Mouse (Mus musculus): ENCODE data around the gene Thegl. TPM values are rescaled to one million over a fixed set of nuclear protein-coding genes. Genes with fewer than 3 reads are reported as not detected.
"Not testable (repeated sequence)": the region's sequence is repeated elsewhere in the genome, so short reads cannot be mapped to it uniquely, and the experiment has no call there.

Gene Thegl
- polyA plus RNA-seq (2015; fragmentation: Nextera tagmentation; extraction: Ambion mirVana): 0.08 TPM in 1 of 2 replicates, not detected in the other

DNA sequence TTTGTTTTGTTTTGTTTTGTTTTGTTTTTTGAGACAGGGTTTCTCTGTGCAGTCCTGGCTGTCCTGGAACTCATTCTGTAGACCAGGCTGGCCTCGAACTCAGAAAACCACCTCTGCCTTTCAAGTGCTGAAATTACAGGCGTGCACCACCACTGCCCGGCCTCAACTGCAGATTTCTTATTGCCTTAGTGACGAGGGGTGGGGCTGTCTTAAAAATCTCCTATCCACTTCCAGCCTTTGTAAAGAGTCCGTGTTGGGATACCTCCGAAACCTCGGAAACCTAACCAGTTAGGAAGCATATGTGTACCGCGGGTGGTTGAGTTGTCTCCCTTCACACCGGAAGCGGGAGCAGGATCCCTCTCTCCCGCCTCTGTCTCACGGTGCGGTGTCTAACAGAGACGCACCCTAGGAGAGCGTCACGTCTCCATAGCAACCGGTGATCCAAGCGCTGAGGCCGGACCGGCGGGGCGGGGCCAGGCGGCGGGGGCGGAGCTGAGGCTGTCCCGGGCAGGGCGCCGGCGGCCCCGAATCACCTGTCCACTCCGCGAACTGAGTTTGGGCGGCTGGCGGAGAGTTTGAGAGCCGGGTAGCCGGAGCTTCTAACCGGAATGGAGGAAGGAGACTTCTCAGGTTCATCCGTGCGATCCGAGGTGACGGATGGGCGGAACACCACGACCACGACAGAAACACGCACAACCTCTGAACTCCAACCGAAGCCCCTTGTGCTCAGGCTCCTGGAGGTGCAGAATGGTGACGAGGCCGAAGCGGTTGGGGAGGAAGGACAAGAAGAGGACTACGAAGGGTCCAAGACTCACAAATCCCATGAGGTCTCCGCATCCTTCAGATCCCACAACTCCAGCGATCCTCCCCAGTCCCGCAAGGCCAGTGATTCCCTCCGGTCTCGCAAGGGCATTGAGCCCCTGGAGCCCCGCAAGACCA is at the start of gene Thegl:
Thegl (plus strand) TSS at position 480 of the 939 bp plus-strand sequence.
- whole genome bisulfite sequencing: 11% methylated on average over 57 of the region's 57 CpGs
- H3K4me2 ChIP-seq (ENCODE audit: low read depth, low read length): peak within 1 kb of the TSS; percentile 83
- H3K9me3 ChIP-seq (replicated peaks; ENCODE audit: control insufficient read depth, low read length): no peaks in the 10 kb centered on the region
- ATAC-seq (ENCODE audit: insufficient read depth, low FRiP score): peak; percentile 98
- H3K9ac ChIP-seq (ENCODE audit: low read length): peak within 1 kb of the TSS; percentile 46
- no peaks in the 10 kb centered on the region for H3K36me3 ChIP-seq (ENCODE audit: control insufficient read depth, insufficient read depth, low read length)
- H3K4me3 ChIP-seq (replicated peaks; ENCODE audit: low read length): peak within 1 kb of the TSS; percentile 49
- H3K27ac ChIP-seq (ENCODE audit: low read length): no peak within 1 kb of the TSS
- no peaks in the 10 kb centered on the region for H3K4me1 ChIP-seq (ENCODE audit: control insufficient read depth, insufficient read depth, low read length)
- H3K27me3 ChIP-seq (ENCODE audit: control insufficient read depth, insufficient read depth, low read length): no peaks in the 10 kb centered on the region

DNA sequence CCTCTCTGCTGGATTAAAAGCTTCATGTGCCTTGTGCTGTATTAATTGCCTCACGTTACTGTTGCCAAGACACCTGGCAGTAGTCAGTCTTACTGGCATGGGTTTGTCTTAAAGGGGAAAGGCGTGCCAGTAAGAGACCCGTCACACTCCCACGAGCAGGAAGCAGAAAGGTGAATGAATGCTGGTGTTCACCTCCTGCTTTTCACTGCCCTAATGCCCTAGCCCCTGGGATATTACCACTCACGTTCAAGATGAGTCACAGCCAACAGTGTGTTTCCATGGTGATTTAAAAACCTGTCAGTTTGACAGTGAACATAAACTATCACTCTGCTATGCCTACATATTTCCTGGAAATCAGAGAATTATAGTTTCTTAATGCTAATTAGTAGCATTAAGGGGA is 46.6 kb upstream of the Thegl start:
- no peak for ATAC-seq (ENCODE audit: insufficient read depth, low FRiP score)
- Histone ChIP-seq H3K36me3 (ENCODE audit: control insufficient read depth, insufficient read depth, low read length) (peaks cover 12% of the 10 kb centered on the region; the same call in 1 of the 2 replicates), H3K27ac (ENCODE audit: low read length) (no peak overlapping the region), H3K4me2 (ENCODE audit: low read depth, low read length) (no peak overlapping the region), H3K27me3 (ENCODE audit: control insufficient read depth, insufficient read depth, low read length) (no peaks in the 10 kb centered on the region), H3K4me3 (replicated peaks; ENCODE audit: low read length) (no peak overlapping the region), H3K9ac (ENCODE audit: low read length) (no peak overlapping the region), H3K4me1 (ENCODE audit: control insufficient read depth, insufficient read depth, low read length) (peaks cover 8% of the 10 kb centered on the region), H3K9me3 (replicated peaks; ENCODE audit: control insufficient read depth, low read length) (no peaks in the 10 kb centered on the region)
- 66% methylated on average over 5 of the region's 5 CpGs for WGBS

DNA sequence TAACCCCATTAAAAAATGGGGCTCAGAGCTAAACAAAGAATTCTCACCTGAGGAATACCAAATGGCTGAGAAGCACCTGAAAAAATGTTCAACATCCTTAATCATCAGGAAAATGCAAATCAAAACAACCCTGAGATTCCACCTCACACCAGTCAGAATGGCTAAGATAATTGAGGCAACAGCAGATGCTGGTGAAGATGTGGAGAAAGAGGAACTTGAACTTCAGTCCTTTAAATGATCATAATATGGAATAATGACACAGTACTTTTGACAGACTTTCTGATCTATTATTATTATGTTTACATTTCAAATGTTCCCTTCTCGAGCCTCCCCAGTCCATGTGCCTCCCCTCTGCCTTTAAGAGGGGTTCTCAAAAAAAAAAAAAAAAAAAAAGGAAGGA is 44.7 kb upstream of the Thegl start:
- WGBS: 42% methylated on average over 1 of the region's 1 CpGs
- not testable (repeated sequence) for ATAC-seq (ENCODE audit: insufficient read depth, low FRiP score); H3K27ac ChIP-seq (ENCODE audit: low read length); H3K36me3 ChIP-seq (ENCODE audit: control insufficient read depth, insufficient read depth, low read length); H3K9ac ChIP-seq (ENCODE audit: low read length); H3K27me3 ChIP-seq (ENCODE audit: control insufficient read depth, insufficient read depth, low read length); H3K4me2 ChIP-seq (ENCODE audit: low read depth, low read length); H3K9me3 ChIP-seq (replicated peaks; ENCODE audit: control insufficient read depth, low read length); H3K4me1 ChIP-seq (ENCODE audit: control insufficient read depth, insufficient read depth, low read length); H3K4me3 ChIP-seq (replicated peaks; ENCODE audit: low read length)

DNA sequence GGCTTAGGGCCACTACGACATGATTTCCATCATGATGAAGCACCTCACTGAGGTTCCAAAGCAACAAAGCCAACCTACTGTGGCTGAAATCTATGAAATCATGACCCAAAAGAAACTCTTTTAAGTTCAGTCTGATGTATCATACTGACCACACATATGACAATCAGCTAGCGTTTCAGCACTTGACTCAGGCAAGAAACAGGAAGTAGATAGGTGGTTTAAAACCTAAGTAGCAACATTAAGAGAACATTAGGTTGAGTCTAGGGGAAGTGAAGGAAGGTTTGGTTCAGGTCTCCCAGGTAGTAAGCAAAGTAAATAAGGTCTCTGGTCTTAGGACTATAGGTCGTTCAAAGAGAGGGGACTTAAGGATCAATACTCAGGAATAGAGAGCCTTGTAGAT is 42.3 kb upstream of the Thegl start:
- Histone ChIP-seq H3K27me3 (ENCODE audit: control insufficient read depth, insufficient read depth, low read length) (no peaks in the 10 kb centered on the region), H3K36me3 (ENCODE audit: control insufficient read depth, insufficient read depth, low read length) (0 out of 2 replicates have a peak, but pooled peaks cover 3% of the 10 kb centered on the region), H3K4me3 (replicated peaks; ENCODE audit: low read length) (peak overlapping the region; percentile 81), H3K9ac (ENCODE audit: low read length) (peak overlapping the region; percentile 88; the same call in 1 of the 2 replicates), H3K9me3 (replicated peaks; ENCODE audit: control insufficient read depth, low read length) (no peaks in the 10 kb centered on the region), H3K27ac (ENCODE audit: low read length) (no peak overlapping the region), H3K4me2 (ENCODE audit: low read depth, low read length) (peak overlapping the region; percentile 95), H3K4me1 (ENCODE audit: control insufficient read depth, insufficient read depth, low read length) (peaks cover 8% of the 10 kb centered on the region)
- WGBS: 56% methylated on average over 3 of the region's 3 CpGs
- ATAC-seq (ENCODE audit: insufficient read depth, low FRiP score): no peak

DNA sequence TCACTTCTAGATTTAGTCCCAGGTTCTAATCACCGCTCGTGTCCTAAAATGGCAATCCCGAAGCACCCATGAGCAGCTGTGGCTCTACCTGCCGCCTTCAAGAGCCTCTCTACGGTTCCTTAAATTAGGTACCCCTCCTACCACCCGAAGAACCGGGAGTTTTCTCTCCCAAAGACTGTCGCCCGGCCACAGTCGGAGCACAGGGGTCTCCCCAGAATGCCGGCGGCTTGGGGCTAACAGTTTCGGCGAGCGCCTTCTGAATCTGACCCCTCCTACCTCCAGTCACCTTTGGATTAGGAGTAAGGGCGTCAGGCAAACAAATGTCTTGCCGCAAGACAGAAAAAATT is 41.6 kb upstream of the Thegl start:
- Histone ChIP-seq H3K27me3 (ENCODE audit: control insufficient read depth, insufficient read depth, low read length) (no peaks in the 10 kb centered on the region), H3K4me2 (ENCODE audit: low read depth, low read length) (peak overlapping the region; percentile 95), H3K27ac (ENCODE audit: low read length) (peak overlapping the region; percentile 37; the same call in 1 of the 2 replicates), H3K36me3 (ENCODE audit: control insufficient read depth, insufficient read depth, low read length) (peaks cover 4% of the 10 kb centered on the region; the same call in 1 of the 2 replicates), H3K4me1 (ENCODE audit: control insufficient read depth, insufficient read depth, low read length) (peaks cover 8% of the 10 kb centered on the region), H3K9me3 (replicated peaks; ENCODE audit: control insufficient read depth, low read length) (no peaks in the 10 kb centered on the region), H3K4me3 (replicated peaks; ENCODE audit: low read length) (peak overlapping the region; percentile 81), H3K9ac (ENCODE audit: low read length) (peak overlapping the region; percentile 88)
- ATAC-seq (ENCODE audit: insufficient read depth, low FRiP score): peak; percentile 18; the same call in 1 of the 2 replicates
- WGBS: 3% methylated on average over 17 of the region's 17 CpGs

DNA sequence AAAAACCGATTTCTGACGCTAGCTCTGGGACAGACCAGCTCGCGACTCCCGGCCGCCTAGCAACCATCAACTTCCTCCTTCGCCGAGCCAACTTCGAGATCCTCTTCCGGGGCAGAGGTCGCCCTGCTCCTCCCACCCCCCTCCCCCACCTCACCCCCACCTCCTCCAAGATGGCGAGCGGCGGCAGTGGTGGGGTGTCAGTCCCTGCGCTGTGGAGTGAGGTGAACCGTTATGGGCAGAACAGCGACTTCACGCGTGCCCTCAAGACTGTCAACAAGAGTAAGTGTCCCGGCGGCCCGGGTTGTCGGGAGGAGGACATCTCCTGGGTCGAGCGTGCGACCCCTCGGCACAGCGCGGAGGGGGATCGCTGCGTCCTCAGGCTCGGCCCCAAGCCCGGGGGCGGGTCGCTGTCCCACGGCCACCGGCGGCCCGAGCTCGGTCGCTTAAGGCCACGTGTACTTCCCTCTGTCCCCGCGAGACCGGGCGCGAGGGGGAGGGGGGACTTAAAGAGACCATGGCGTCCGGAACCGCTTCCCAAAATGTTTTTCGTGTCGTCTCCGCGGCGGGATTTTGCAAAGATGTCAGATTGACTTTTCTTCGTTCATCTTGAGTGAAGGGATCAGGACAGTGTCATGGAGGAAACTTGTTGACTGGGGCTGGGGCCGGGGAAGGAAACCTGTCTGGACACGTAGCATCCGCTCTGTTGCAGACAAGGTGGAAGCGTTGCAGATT is 41.1 kb upstream of the Thegl start, which contains the start of gene Srp72:
Srp72 (plus strand) TSS at position 130 of the 732 bp plus-strand sequence.
- H3K27ac ChIP-seq (ENCODE audit: low read length): peak within 1 kb of the TSS; percentile 85
- peaks cover 9% of the 10 kb centered on the region; the same call in 1 of the 2 replicates for H3K36me3 ChIP-seq (ENCODE audit: control insufficient read depth, insufficient read depth, low read length)
- H3K9me3 ChIP-seq (replicated peaks; ENCODE audit: control insufficient read depth, low read length): no peaks in the 10 kb centered on the region
- peak; percentile 94 for ATAC-seq (ENCODE audit: insufficient read depth, low FRiP score)
- H3K4me2 ChIP-seq (ENCODE audit: low read depth, low read length): peak within 1 kb of the TSS; percentile 95
- H3K9ac ChIP-seq (ENCODE audit: low read length): peak within 1 kb of the TSS; percentile 88
- peak within 1 kb of the TSS; percentile 81 for H3K4me3 ChIP-seq (replicated peaks; ENCODE audit: low read length)
- H3K4me1 ChIP-seq (ENCODE audit: control insufficient read depth, insufficient read depth, low read length): peaks cover 8% of the 10 kb centered on the region
- H3K27me3 ChIP-seq (ENCODE audit: control insufficient read depth, insufficient read depth, low read length): no peaks in the 10 kb centered on the region
- under 1% methylated on average over 60 of the region's 60 CpGs for WGBS

DNA sequence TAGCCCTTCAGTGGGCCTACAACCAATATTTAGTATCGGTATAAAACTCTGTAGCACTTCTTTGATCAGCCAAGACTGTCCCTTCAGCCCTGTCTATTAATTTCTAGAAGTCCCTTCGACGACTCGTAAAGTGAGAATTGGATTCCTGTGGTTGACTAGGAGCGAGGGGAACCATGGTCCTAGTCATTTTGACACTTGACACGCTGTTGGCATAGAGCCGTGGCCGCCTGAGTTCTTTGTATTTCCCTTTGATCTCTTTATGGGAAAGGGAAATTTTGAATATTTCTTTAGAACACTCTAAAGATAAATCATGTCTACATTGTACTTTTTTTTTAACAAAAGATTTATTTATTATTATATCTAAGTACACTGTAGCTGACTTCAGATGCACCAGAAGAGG is 40.1 kb upstream of the Thegl start:
- peaks cover 8% of the 10 kb centered on the region for H3K4me1 ChIP-seq (ENCODE audit: control insufficient read depth, insufficient read depth, low read length)
- H3K9ac ChIP-seq (ENCODE audit: low read length): peak overlapping the region; percentile 88
- H3K4me3 ChIP-seq (replicated peaks; ENCODE audit: low read length): peak overlapping the region; percentile 81
- H3K9me3 ChIP-seq (replicated peaks; ENCODE audit: control insufficient read depth, low read length): no peaks in the 10 kb centered on the region
- peak overlapping the region; percentile 95 for H3K4me2 ChIP-seq (ENCODE audit: low read depth, low read length)
- ATAC-seq (ENCODE audit: insufficient read depth, low FRiP score): no peak
- WGBS: 81% methylated on average over 8 of the region's 8 CpGs
- no peaks in the 10 kb centered on the region for H3K27me3 ChIP-seq (ENCODE audit: control insufficient read depth, insufficient read depth, low read length)
- no peak overlapping the region for H3K27ac ChIP-seq (ENCODE audit: low read length)
- peaks cover 15% of the 10 kb centered on the region; the same call in 1 of the 2 replicates for H3K36me3 ChIP-seq (ENCODE audit: control insufficient read depth, insufficient read depth, low read length)

DNA sequence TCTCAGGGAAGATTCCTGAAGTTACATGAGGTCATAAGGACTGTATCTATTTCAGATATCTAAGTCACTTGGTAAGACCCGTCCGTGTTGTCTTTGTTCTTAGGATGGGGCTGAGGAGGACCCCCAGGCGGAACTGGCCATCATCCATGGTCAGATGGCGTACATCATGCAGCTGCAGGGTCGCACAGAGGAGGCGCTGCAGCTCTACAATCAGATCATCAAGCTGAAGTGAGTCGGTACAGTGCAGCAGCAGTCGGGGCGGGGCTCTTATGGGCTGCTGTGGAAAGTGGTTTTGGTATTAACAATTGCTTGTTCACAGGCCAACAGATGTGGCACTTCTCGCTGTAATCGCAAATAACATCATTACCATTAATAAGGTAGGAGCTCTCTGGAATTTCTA is 31.8 kb upstream of the Thegl start:
- Histone ChIP-seq H3K9ac (ENCODE audit: low read length) (no peak overlapping the region), H3K27ac (ENCODE audit: low read length) (no peak overlapping the region), H3K4me2 (ENCODE audit: low read depth, low read length) (no peak overlapping the region), H3K9me3 (replicated peaks; ENCODE audit: control insufficient read depth, low read length) (no peaks in the 10 kb centered on the region), H3K4me1 (ENCODE audit: control insufficient read depth, insufficient read depth, low read length) (no peaks in the 10 kb centered on the region), H3K36me3 (ENCODE audit: control insufficient read depth, insufficient read depth, low read length) (peaks cover 55% of the 10 kb centered on the region), H3K4me3 (replicated peaks; ENCODE audit: low read length) (no peak overlapping the region), H3K27me3 (ENCODE audit: control insufficient read depth, insufficient read depth, low read length) (no peaks in the 10 kb centered on the region)
- WGBS: 92% methylated on average over 11 of the region's 11 CpGs
- ATAC-seq (ENCODE audit: insufficient read depth, low FRiP score): no peak

DNA sequence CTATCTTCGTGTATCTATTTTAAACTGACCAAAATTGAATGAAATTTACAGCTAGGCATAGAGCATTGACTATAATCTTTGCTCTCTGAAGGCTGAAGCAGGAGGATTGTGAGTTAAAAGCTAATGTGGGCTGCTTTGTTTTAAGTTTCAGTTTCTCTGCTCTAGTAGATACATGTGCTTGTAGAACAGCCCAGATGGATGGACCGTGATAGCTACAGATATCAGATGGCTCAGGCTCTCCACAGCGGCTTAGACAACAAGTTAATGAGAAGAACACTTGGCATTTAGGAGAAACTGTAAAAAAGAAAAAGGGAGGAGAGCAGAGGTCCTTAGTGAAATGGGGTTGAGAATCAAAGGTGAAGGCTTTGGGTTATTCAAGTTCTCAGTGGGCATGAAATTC is 25.0 kb upstream of the Thegl start:
- 92% methylated on average over 3 of the region's 3 CpGs for WGBS
- no peak overlapping the region for H3K4me3 ChIP-seq (replicated peaks; ENCODE audit: low read length)
- no peak for ATAC-seq (ENCODE audit: insufficient read depth, low FRiP score)

More for the DNA sequence above, 25.0 kb upstream of the Thegl start:
- peaks cover 40% of the 10 kb centered on the region for H3K36me3 ChIP-seq (ENCODE audit: control insufficient read depth, insufficient read depth, low read length)
- H3K4me1 ChIP-seq (ENCODE audit: control insufficient read depth, insufficient read depth, low read length): no peaks in the 10 kb centered on the region
- H3K9me3 ChIP-seq (replicated peaks; ENCODE audit: control insufficient read depth, low read length): no peaks in the 10 kb centered on the region
- no peak overlapping the region for H3K27ac ChIP-seq (ENCODE audit: low read length)
- no peak overlapping the region for H3K4me2 ChIP-seq (ENCODE audit: low read depth, low read length)
- no peaks in the 10 kb centered on the region for H3K27me3 ChIP-seq (ENCODE audit: control insufficient read depth, insufficient read depth, low read length)
- H3K9ac ChIP-seq (ENCODE audit: low read length): no peak overlapping the region
